Mouse (Mus musculus) heart, embryonic 11.5 days (tissue): ENCODE data around the gene Dcaf1. TPM values are rescaled to one million over a fixed set of nuclear protein-coding genes. Genes with fewer than 3 reads are reported as not detected.

ENCODE experiments used
- ATAC-seq: fragments of 200-750 bp; cut with Nextera tagmentation; replicated peaks from 2 replicates; pipeline ENCODE4 v1.8.0; 2017; ENCODE audit warnings: moderate library complexity; ENCODE audit not compliant: insufficient number of reproducible peaks, low FRiP score, low TSS enrichment
- H3K27ac ChIP-seq: fragments of 300-500 bp; sonication (generic); 2 replicates; pipeline ENCODE4 v1.5.1; 2014; ENCODE audit warnings: mild to moderate bottlenecking, low read depth, low read length
- H3K27me3 ChIP-seq: fragments of 300-500 bp; sonication (generic); 2 replicates; pipeline ENCODE4 v1.6.1; 2014; ENCODE audit warnings: mild to moderate bottlenecking, low read length, mixed read lengths; ENCODE audit not compliant: control insufficient read depth, insufficient read depth
- H3K36me3 ChIP-seq: fragments of 300-500 bp; sonication (generic); 2 replicates; pipeline ENCODE4 v1.6.1; 2014; ENCODE audit warnings: mild to moderate bottlenecking, low read length, moderate library complexity, mixed read lengths; ENCODE audit not compliant: control insufficient read depth, insufficient read depth
- H3K4me1 ChIP-seq: fragments of 300-500 bp; sonication (generic); 2 replicates; pipeline ENCODE4 v1.6.1; 2014; ENCODE audit warnings: low read length; ENCODE audit not compliant: control insufficient read depth, insufficient read depth
- H3K4me2 ChIP-seq: fragments of 300-500 bp; sonication (generic); 2 replicates; pipeline ENCODE4 v1.6.1; 2014; ENCODE audit warnings: mild to moderate bottlenecking, moderate library complexity
- H3K4me3 ChIP-seq: fragments of 300-500 bp; sonication (generic); 2 replicates; pipeline ENCODE4 v1.5.1; 2014; ENCODE audit warnings: low read depth, low read length
- H3K9ac ChIP-seq: fragments of 300-500 bp; sonication (generic); 2 replicates; pipeline ENCODE4 v1.6.1; 2014; ENCODE audit warnings: mild to moderate bottlenecking, low read depth, low read length, moderate library complexity
- H3K9me3 ChIP-seq: fragments of 300-500 bp; sonication (generic); replicated peaks from 2 replicates; pipeline ENCODE4 v1.6.1; 2016; ENCODE audit warnings: low read length; ENCODE audit not compliant: control insufficient read depth
- WGBS: fragments of 180-500 bp; shearing (Covaris S2); extraction: QIAGEN DNeasy Blood & Tissue Kit; methylation state at CpG from one replicate; pipeline ENCODE4 v1.1.7; 2014; ENCODE audit not compliant: insufficient replicate concordance; 5-methylcytosine and 5-hydroxymethylcytosine counted together
- polyA plus RNA-seq: library from polyadenylated mRNA; unstranded; fragments of >200 nt; fragmentation: Nextera tagmentation; extraction: Ambion mirVana; gene quantifications from 2 replicates; pipeline ENCODE4 v1.2.1, GENCODE M21; 2014

Gene Dcaf1
- polyA plus RNA-seq, 1 experiment from 2014 or later, result 23.5 TPM

DNA sequence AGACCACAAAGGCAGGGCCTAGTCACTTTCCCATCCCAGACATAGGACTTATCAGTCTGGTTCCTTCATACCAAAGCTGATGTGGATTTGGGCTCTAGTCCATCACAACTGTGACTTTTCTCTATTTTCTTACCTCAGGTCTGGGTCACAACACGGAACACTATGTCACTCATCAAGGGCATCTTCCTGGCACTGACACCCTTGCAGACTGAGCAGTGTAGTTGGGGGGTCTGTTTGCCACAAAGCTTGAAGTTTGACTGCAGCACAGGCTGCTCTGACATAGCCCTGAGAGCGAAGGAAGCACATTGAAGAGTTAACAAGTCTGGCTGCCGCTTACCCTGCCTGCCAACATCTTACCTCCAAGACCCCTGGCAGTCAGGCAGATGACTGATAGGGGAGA is 61.4 kb downstream of the Dcaf1 start:
- H3K9ac ChIP-seq, result no peak overlapping the region
- no peak overlapping the region for H3K4me3 ChIP-seq
- peaks cover 16% of the 10 kb centered on the region for H3K36me3 ChIP-seq
- no peaks in the 10 kb centered on the region for H3K9me3 ChIP-seq
- peaks cover 26% of the 10 kb centered on the region for H3K4me1 ChIP-seq
- no peak overlapping the region for H3K27ac ChIP-seq
- ATAC-seq, result no peak
- no peaks in the 10 kb centered on the region for H3K27me3 ChIP-seq
- WGBS, result 83% methylated on average over 3 of the region's 3 CpGs
- H3K4me2 ChIP-seq, result peak overlapping the region; percentile 32

DNA sequence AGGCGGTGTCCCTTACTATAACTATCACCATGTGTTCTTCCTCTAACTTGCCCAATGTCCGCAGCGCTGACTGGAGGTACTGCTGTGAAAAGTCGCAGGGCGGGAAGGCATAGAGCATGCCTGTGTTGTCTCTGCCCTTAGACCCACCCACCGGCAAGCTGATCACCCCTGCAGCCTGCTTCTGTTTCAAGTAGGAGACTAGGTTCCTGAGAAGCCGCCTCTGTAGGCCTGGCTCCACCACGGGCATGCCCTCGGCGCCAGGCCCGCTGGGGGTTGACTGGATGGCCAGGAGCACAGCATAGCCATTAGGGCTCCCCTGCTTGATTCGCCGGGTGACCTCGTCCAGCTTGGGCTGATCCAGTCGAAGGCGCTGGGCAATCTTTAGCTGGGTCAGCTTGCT is 62.6 kb downstream of the Dcaf1 start:
- 26% methylated on average over 16 of the region's 16 CpGs for WGBS
- peaks cover 25% of the 10 kb centered on the region for H3K36me3 ChIP-seq

DNA sequence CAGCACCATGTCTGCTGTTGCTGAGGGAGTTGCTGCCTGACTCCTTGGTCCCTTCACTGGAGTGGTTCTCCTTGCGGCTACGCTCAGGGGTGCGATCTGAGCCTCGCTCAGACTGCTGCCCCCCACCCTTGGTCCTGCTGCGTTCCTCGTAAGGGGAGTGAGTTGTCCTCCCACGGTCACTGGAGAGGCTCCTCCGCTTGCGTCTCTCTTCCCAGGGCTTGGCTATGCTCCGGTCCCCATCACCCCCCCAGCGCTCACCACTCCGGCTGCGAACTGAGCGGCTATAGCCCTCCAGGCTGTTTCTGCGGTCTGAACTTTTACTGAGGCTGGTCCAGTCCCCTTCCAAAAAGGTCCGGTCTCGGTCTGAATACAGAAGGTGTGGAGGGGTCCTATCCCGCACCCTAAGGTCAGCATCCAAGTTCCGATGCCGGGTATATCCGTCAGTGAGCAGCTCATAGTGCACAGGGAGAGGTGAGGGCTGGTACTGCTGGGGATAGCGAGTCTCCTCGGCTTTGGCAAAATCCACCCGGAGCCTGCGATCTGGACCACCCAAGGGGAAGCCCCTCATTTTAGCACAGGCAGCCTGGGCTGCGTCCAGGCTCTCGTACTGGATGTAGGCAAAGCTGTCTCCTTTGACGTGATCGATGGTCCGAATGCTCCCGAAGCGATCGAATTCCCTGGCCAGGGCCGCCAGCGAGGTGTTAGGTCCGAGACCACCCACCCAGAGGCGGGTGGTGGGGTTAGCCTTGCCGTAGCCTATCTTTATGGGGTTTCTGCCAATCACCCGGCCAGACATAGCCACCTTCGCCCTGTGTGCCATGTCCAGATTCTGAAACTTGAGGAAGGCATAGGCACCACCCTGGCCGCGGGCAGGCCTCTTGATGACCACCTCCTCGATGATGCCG is 63.6 kb downstream of the Dcaf1 start:
- H3K9me3 ChIP-seq, result no peaks in the 10 kb centered on the region
- H3K4me2 ChIP-seq, result peak overlapping the region; percentile 94
- peak overlapping the region; percentile 97 for H3K9ac ChIP-seq
- H3K4me1 ChIP-seq, result peaks cover 32% of the 10 kb centered on the region
- WGBS, result 18% methylated on average over 44 of the region's 44 CpGs
- H3K36me3 ChIP-seq, result peaks cover 28% of the 10 kb centered on the region
- peak overlapping the region; percentile 94 for H3K4me3 ChIP-seq
- H3K27me3 ChIP-seq, result no peaks in the 10 kb centered on the region
- ATAC-seq, result no peak
- no peak overlapping the region for H3K27ac ChIP-seq

More for the DNA sequence above, 62.6 kb downstream of the Dcaf1 start:
- Histone ChIP-seq H3K9ac (peak overlapping the region; percentile 97; the same call in 1 of the 2 replicates), H3K9me3 (no peaks in the 10 kb centered on the region), H3K4me3 (peak overlapping the region; percentile 94), H3K4me1 (peaks cover 27% of the 10 kb centered on the region), H3K27ac (no peak overlapping the region), H3K27me3 (no peaks in the 10 kb centered on the region), H3K4me2 (peak overlapping the region; percentile 94)
- ATAC-seq, result no peak

DNA sequence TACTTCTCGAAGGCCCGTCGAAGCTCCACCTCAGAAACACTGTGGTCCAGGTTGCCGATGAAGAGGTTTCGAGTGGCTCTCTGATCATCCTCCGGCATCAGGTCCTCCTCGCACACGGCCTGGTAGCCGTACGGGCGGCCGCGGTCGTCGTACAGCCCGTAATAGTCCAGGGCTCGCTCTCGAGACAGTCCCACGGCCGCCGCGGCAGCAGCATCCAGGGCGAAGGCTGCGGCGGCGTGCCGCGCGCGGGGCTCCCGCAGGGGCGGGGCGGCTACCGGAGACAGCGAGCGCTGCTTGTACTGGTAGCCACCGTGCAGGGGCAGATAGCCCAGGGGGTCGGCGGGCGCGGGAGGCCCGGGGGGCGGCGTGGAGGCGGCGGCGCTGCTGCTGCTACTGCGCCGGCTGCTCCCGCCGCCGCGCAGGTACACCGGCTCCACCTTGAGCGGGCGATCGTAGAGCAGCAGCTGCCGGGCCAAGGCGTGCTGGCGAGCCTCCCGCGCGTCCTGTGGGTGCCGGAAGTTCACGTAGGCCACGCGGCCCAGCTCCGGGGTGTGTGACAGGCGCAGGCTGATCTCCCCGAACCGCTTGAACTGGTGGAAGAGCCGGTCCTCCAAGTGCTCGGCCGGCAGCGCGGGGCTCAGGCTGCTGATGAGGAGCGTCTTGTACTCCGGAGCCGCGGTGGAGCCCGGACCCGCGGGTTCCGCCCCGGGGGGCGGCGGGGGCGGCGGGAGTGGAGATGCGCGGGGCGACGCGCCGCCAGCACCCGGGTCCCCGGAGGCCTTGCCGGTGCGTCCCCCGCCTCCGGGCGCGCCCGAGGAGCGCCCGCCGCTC is 64.4 kb downstream of the Dcaf1 start:
- peak overlapping the region; percentile 94 for H3K4me3 ChIP-seq
- under 1% methylated on average over 91 of the region's 107 CpGs for WGBS
- H3K36me3 ChIP-seq, result peaks cover 29% of the 10 kb centered on the region
- H3K27ac ChIP-seq, result peak overlapping the region; percentile 86
- no peaks in the 10 kb centered on the region for H3K27me3 ChIP-seq
- peak overlapping the region; percentile 94 for H3K4me2 ChIP-seq
- H3K9ac ChIP-seq, result peak overlapping the region; percentile 97
- H3K4me1 ChIP-seq, result peaks cover 40% of the 10 kb centered on the region
- ATAC-seq, result no peak
- no peaks in the 10 kb centered on the region for H3K9me3 ChIP-seq

DNA sequence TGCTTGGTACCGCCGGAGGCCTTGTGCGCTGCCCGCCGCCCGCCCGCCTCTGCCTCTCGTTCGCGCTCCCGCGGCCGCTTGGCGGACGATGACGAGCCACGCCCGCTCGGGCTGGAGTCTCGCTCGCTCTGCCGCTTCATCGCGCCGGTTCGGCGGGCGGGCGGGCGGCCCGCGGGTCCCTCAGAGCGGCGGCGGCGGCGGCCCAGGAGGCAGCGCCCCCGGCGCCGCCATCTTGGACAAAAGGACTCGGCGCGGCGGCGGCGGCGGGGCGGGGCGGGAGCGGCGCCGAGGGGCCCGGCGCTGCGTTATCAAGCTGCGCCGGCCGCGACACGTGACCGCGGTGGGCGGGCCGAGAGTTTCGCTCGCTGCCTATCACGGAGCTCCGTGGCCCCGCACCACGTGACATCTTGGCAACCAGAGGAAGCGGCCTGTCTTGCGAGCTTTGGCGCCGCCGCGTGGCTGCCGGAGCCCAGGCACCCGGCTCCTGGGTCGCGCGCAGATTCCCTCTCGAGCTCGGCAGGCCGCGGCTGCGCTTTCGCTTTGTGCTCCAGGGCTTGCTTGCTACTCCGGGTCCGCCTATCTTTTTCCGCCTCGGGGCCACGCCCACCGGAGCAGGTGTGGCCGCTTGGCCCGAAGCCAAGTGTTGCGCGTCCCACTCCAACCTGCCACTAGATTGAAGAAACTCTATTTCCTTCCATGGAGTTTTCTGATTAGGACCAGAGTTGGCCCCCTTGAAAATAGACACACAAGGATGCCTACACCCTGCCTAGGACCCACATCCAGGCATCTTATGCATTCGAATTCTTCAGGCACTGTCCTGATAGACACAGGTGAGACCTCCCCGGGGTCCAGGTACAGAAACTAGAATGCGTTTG is 65.4 kb downstream of the Dcaf1 start, which contains the start of gene Rbm15b:
Gene Rbm15b, minus strand, starts transcription at position 601 of the 875 bp plus-strand sequence.
- WGBS, result 2% methylated on average over 92 of the region's 101 CpGs
- H3K4me1 ChIP-seq, result peaks cover 40% of the 10 kb centered on the region

DNA sequence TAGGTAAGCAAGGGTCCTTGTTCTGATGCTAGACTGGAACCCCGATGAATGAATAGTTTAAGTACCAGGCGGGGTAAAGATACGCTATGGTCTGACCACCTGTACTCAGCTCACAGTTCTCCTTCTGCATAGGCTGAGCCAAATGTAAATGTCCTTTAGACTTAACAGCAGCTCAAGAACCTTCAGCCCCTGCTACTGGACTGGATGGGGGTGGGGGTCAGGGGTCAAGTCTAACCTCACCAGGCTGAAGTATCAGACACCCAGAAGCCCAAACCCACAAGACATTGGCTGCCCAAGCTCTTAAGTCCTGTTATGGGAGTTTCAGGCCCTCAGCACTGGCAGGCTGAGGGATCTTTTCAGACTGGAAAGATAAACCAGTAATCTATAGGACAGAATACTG is 66.7 kb downstream of the Dcaf1 start:
- H3K36me3 ChIP-seq, result peaks cover 18% of the 10 kb centered on the region
- H3K9ac ChIP-seq, result no peak overlapping the region
- no peaks in the 10 kb centered on the region for H3K27me3 ChIP-seq
- peaks cover 37% of the 10 kb centered on the region for H3K4me1 ChIP-seq
- no peaks in the 10 kb centered on the region for H3K9me3 ChIP-seq
- no peak overlapping the region for H3K4me3 ChIP-seq
- H3K27ac ChIP-seq, result no peak overlapping the region
- no peak for ATAC-seq
- 97% methylated on average over 3 of the region's 3 CpGs for WGBS
- no peak overlapping the region for H3K4me2 ChIP-seq

More for the DNA sequence above, 65.4 kb downstream of the Dcaf1 start, which contains the start of gene Rbm15b:
- peaks cover 23% of the 10 kb centered on the region for H3K36me3 ChIP-seq
- no peaks in the 10 kb centered on the region for H3K9me3 ChIP-seq
- peak within 1 kb of the TSS; percentile 94 for H3K4me3 ChIP-seq
- peak within 1 kb of the TSS; percentile 97 for H3K9ac ChIP-seq
- H3K27me3 ChIP-seq, result no peaks in the 10 kb centered on the region
- peak; percentile 80 for ATAC-seq
- peak within 1 kb of the TSS; percentile 86 for H3K27ac ChIP-seq
- H3K4me2 ChIP-seq, result peak within 1 kb of the TSS; percentile 94

DNA sequence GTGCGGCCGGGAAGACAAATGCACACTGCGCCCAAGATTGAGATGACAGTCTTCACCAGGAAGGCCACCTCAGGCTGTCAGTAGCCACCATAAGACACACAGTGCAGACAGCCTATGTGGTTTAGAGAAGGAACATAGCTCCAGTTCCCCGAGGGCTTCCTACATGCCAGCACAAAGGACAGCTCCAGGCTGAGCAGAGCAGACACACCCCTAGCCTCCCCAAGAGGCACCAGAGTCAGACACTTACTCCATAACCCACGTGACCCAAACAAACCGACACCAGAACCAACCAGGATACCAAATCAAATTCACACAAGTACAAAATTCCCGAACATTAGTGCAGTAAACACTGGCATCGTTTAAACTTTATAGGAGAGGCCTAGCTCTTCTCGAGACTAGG is 67.6 kb downstream of the Dcaf1 start:
- no peak overlapping the region for H3K4me3 ChIP-seq
- H3K9me3 ChIP-seq, result no peaks in the 10 kb centered on the region
- H3K27me3 ChIP-seq, result no peaks in the 10 kb centered on the region
- H3K36me3 ChIP-seq, result peaks cover 16% of the 10 kb centered on the region
- WGBS, result 81% methylated on average over 9 of the region's 9 CpGs
- ATAC-seq, result no peak
- peak overlapping the region; percentile 47; the same call in 1 of the 2 replicates for H3K9ac ChIP-seq
- H3K27ac ChIP-seq, result no peak overlapping the region
- no peak overlapping the region for H3K4me2 ChIP-seq
- H3K4me1 ChIP-seq, result peaks cover 30% of the 10 kb centered on the region
